In genomic region chr8:109591367-109591766, GRCm38 (mm10) we compare ENCODE assay signal across 25 mouse cellular contexts. TPM values are rescaled to one million over a fixed set of nuclear protein-coding genes. Genes with fewer than 3 reads are reported as not detected.
"Had no signal": no experiment of that assay in that cellular context is flagged by ENCODE, and none has a peak within 500 bp of the region (broad histone marks: within the 10 kb centered on the region; RNA-seq: fewer than 3 reads in every experiment).

No protein-coding gene starts in this region.

- H3K27me3 ChIP-seq: limb, embryonic 12.5 days; midbrain, embryonic 13.5 days had no signal

- H3K9me3 ChIP-seq: limb, embryonic 12.5 days; midbrain, embryonic 10.5 days; midbrain, embryonic 13.5 days had no signal

- H3K9ac ChIP-seq: limb, embryonic 12.5 days; liver, embryonic 14.5 days; midbrain, embryonic 13.5 days had no signal

- H3K27ac ChIP-seq: kidney, postnatal 0 days; layer of hippocampus, adult 2 months; left cerebral cortex, adult 2 months; limb, embryonic 12.5 days; liver, embryonic 14.5 days; midbrain, embryonic 10.5 days; midbrain, embryonic 13.5 days had no signal

- H3K4me3 ChIP-seq: layer of hippocampus, adult 2 months; left cerebral cortex, adult 2 months; limb, embryonic 12.5 days; midbrain, embryonic 10.5 days; midbrain, embryonic 13.5 days; myocyte had no signal

- H3K4me2 ChIP-seq: limb, embryonic 12.5 days; midbrain, embryonic 13.5 days had no signal

- ATAC-seq: intestine, postnatal 0 days; midbrain, embryonic 13.5 days; midbrain, embryonic 16.5 days had no signal

- DNase-seq: kidney, adult 2 months; kidney, postnatal 25 days; layer of hippocampus, adult 9-11 months; lung, adult 2 months; lung, postnatal 14 days; thymus, adult 2 months; thymus, postnatal 25 days had no signal

- H3K4me1 ChIP-seq: limb, embryonic 12.5 days; midbrain, embryonic 10.5 days; midbrain, embryonic 13.5 days had no signal

RNA-seq across cellular contexts. Expression of gene Hp, which starts 12.4 kb away (rescaled TPM):
- total RNA-seq: layer of hippocampus, adult 2 months; layer of hippocampus, postnatal 25 days; left cerebral cortex, adult 2 months; left cerebral cortex, postnatal 10 days; left cerebral cortex, postnatal 36 days had no signal
- polyA plus RNA-seq: myocyte; neural tube, embryonic 14.5 days had no signal

RNA-seq across cellular contexts. Expression of gene Pkd1l3, which starts 22.9 kb away (rescaled TPM):
- total RNA-seq: liver, adult 2 months; megakaryocyte, adult 5-6 weeks; monocyte, adult 5-6 weeks had no signal
- polyA plus RNA-seq: intestine, postnatal 0 days; kidney, postnatal 0 days; liver, adult 2 months; neural tube, embryonic 11.5 days had no signal
